Mouse (Mus musculus) G1E (cell line): Measurements from ENCODE around the gene Srm.
A peak's percentile ranks its signal among the peaks of the same experiment; 100 is the strongest.

ENCODE experiments used
- CTCF ChIP-seq: IDR thresholded peaks from 2 replicates; pipeline ENCODE4 v1.5.1; 2012; ENCODE audit warnings: low read depth, low read length, inconsistent platforms, mixed read lengths
- GATA1 ChIP-seq: IDR thresholded peaks from 2 replicates; pipeline ENCODE4 v1.6.1; 2012; ENCODE audit warnings: borderline replicate concordance, low read length, inconsistent platforms, mixed read lengths
- GATA2 ChIP-seq: IDR thresholded peaks from 2 replicates; pipeline ENCODE4 v1.6.1; 2012; ENCODE audit warnings: low read depth, low read length, inconsistent platforms, borderline replicate concordance
- POLR2AphosphoS5 ChIP-seq: IDR thresholded peaks from 2 replicates; pipeline ENCODE4 v1.6.1; 2012; ENCODE audit warnings: low read depth, low read length, inconsistent platforms; ENCODE audit not compliant: insufficient replicate concordance
- TAL1 ChIP-seq: conservative IDR thresholded peaks from 2 replicates; pipeline ENCODE4 v1.6.1; 2012; ENCODE audit warnings: low read depth, low read length, inconsistent platforms, mixed read lengths

GRCm38 (mm10) chr4:148644157-148644511 lies 52.8 kb downstream of the Srm start:
- TF ChIP-seq POLR2AphosphoS5 (no peak), CTCF (peak; percentile 86), GATA1 (no peak), TAL1 (no peak), GATA2 (no peak)
